Mouse (Mus musculus) myocyte (in vitro differentiated cells): Measurements from ENCODE around the gene Chd1.

Experiments
- CEBPB ChIP-seq: IDR thresholded peaks from 2 replicates; pipeline ENCODE4 v1.6.1; 2011; ENCODE audit warnings: mild to moderate bottlenecking, moderate library complexity; ENCODE audit not compliant: poor library complexity, insufficient read depth, severe bottlenecking
- E2F4 ChIP-seq: IDR thresholded peaks from one replicate; pipeline ENCODE4 v1.6.1; 2011; ENCODE audit warnings: mild to moderate bottlenecking, control low read depth, moderate library complexity; ENCODE audit not compliant: insufficient read depth
- MAX ChIP-seq: IDR thresholded peaks from one replicate; pipeline ENCODE4 v1.6.1; 2011; ENCODE audit warnings: low read depth, mild to moderate bottlenecking, control low read depth
- MYOG ChIP-seq, 3 experiments: IDR thresholded peaks; one replicate each; pipeline ENCODE4 v1.6.1; 2011; ENCODE audit warnings: control low read depth in 2 of 3, low read depth in 2 of 3, mild to moderate bottlenecking in 2 of 3; ENCODE audit not compliant: insufficient read length in 2 of 3, control insufficient read depth in 1 of 3, insufficient read depth in 1 of 3
- POLR2A ChIP-seq: IDR thresholded peaks from one replicate; pipeline ENCODE4 v1.6.1; 2011; ENCODE audit warnings: low read depth, mild to moderate bottlenecking, control low read depth, moderate library complexity; ENCODE audit not compliant: insufficient read length
- POLR2AphosphoS2 ChIP-seq: IDR thresholded peaks from one replicate; pipeline ENCODE4 v1.6.1; 2011; ENCODE audit warnings: low read depth, control low read depth; ENCODE audit not compliant: insufficient read length
- TCF12 ChIP-seq: IDR thresholded peaks from one replicate; pipeline ENCODE4 v1.6.1; 2011; ENCODE audit warnings: mild to moderate bottlenecking, control low read depth; ENCODE audit not compliant: poor library complexity, insufficient read depth, severe bottlenecking
- TCF3 ChIP-seq: IDR thresholded peaks from one replicate; pipeline ENCODE4 v1.6.1; 2011; ENCODE audit warnings: low read depth, control low read depth; ENCODE audit not compliant: insufficient read length
- USF1 ChIP-seq: IDR thresholded peaks from one replicate; pipeline ENCODE4 v1.6.1; 2011; ENCODE audit warnings: low read depth, mild to moderate bottlenecking, control low read depth, moderate library complexity

DNA sequence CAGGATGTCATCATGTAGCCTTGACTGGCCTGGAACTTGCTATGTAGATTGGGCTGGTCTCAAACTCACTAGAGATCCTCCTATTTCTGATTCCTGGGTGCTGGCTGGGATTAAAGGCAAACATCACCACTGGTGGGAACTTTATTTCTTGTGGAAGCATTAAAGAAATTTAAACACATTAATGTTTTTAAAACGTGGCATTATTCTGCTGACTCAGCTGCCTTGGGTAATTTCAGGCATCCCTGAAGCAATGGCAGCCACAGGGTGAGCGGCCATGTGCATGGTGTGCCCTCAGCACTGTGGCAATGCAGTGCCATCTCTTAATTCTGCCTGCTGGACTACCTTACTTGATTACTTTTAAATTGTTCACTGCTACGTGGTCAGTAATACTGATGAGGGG lies 11.2 kb downstream of the Chd1 start:
- no peak for TF ChIP-seq POLR2A
- no peak for TF ChIP-seq TCF12
- no peak for TF ChIP-seq MAX
- no peak for TF ChIP-seq USF1
- no peak for TF ChIP-seq E2F4
- no peak for TF ChIP-seq CEBPB
- no peak for TF ChIP-seq MYOG (IDR thresholded peaks at IDR 0.05; ENCODE audit: control insufficient read depth in 1 of 3, insufficient read depth in 1 of 3, insufficient read length in 2 of 3, low read depth in 2 of 3)
- TF ChIP-seq TCF3: no peak
- no peak for TF ChIP-seq POLR2AphosphoS2
